Mouse (Mus musculus): Measurements from ENCODE around the gene Spata32. TPM values are rescaled to one million over a fixed set of nuclear protein-coding genes. Genes with fewer than 3 reads are reported as not detected.

Gene Spata32
- not detected for total RNA-seq (2021)
- long read RNA-seq, experiment 1 = 0 reads
- long read RNA-seq, experiment 2 = 0 reads

DNA sequence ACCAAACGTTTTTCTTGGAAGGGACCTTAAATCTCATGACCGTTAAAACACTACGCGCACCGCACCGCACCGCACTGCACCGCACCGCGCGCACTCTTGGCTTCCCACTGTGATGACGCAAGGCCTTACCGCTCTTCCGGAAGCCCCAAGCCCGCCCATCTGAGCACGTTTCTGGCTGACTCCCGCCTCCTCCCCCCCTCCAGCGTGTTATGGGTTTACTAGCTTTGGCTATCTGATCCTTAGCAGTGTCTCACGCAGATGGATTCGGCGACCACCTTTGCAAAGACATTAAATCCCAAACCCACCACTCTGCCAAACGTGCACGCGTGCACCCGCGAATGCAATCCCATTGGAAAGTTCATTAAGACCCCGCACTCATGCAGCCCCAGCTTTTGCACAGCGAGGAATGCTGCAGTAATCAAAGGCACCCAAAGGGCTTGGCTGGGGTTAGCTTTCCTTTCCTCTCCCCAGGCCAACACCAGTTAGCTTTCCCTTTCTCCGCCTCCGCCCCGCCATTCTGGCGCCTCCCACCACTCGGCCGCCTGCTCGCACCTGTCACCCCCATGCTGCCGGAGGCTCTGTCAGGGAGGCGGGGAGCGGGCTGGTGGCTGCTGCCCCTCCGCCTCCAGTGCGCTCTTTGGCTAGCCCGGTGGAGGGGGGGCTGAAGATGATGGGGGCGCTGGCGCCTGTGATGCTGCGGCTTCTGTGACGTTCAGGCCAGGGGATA lies at the start of gene Spata32:
Gene Spata32, minus strand, starts transcription at position 643 of the 727 bp plus-strand sequence.
- intact Hi-C loops (cut with DNase I) = no loop called here
- DNase-seq = peak in 1 of 2 experiments; percentile 26

DNA sequence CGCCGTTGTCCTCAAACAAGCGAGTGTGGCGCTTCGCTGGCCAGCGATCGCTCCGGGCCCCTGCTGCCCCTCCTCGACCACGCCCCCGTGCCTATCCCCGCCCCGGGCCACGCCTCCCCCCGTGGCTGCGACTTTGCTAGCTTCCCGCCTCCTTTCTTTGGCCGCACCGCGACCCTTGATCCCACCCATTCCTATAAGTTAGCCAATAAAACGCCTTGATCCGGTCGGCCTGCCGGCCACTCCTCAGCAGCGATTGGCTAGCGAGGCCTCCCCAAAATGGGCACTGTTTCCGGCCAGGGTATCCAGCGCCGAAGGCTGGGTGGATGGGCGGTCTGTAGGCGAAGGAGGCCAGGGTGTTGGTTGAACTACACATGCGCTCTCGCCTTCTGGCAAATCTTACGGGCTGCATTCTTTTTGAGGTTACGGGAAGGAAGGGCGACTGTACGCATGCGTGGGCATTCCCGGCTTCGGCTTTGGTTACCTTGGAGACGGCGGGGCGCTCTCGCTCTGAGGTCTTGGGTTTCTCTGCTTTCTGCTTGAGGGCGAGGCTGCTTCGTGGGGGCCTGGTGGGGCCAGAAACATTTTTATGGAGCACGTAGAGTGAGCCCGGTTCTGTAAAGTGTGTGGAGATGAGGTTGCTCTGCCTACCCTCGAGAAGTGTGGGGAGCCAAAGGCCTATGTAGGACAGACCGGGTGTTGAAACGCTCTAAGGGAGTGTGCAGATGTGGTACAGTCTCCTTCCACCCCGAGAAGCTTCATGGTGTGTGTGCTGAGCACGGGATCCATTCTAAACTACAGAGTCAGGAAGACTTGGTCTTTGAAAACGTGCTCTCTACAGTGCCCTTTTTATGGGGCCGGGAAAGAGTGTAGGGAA lies 49.4 kb upstream of the Spata32 start, which contains the start of gene Map3k14:
Gene Map3k14, minus strand, starts transcription at position 127 of the 874 bp plus-strand sequence.
- DNase-seq = peak; percentile 99 to 100
- intact Hi-C loops (cut with DNase I) = loop anchor here (2.0 kb wide), 1 partner anchor 35 kb away; no protein-coding TSS in a partner anchor

DNA sequence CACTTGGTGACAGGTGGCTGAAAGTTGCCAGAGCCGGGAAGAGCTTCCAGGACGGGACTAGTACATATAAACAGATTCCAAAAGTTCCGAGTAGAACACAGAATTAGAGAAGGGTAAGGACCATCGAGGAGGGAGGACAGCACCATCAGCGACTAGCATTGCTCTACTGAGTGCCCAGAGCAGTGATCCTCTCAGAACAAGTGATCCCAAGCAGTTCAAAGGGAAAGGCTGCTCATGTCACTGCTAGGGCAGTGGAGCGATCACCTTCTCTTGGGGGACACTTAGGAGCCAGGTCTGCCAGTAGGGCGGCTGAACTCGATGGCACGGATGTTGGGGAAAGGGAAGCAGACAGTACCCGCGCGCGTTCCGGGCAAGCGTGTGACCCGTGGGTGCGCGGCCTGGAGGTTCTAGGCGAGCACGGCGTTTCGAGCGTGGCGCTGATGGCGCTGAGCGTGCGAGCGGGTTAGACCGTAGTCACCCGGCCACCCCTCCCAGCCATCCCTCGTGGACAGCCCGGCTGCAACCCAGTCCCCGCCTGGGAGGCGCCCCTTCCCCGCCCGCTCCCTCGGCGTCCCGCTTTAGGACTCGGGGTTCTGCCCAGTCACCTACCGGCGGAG lies 48.6 kb upstream of the Spata32 start:
- intact Hi-C loops (cut with DNase I) = no loop called here
- DNase-seq = no peak

DNA sequence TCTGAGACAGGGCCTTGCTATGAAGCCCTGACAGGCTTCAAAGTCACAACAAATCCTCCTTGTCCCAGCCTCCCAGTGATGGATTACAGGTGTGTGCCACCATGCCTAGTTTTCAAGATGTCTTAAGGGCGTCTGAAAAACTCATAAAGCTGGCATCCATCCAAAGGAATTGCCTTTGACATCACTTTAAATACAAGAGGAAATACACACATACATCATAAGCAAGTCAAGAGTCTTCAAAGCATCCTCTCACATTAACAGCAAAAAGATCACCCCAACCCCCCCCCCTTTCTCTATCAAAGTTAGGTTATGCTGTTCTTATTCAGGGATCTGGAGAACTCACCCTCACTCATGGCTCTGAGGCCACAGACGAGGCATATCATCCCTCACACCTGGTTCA lies 47.6 kb upstream of the Spata32 start:
- intact Hi-C loops (cut with DNase I) = no loop called here
- no peak for DNase-seq

DNA sequence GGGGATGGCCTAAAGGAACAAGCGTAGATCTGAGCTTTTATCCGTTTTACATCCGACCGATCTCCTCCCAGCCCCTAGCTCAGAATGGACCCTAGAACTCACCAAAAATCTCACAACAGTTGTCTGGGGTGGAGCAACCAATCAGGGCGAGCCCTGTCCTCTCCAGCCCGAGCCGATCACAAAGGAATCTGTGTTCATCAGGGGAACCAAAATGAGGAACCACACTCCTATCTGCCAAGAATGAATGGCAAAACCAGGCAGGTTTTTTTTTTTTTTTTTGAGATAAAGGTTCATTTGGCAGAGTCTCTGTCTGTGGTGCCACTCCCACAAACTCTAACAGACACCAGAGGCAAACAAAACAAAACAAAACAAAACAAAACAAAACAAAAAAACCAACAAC lies 47.0 kb upstream of the Spata32 start:
- no peak for DNase-seq
- intact Hi-C loops (cut with DNase I) = no loop called here

DNA sequence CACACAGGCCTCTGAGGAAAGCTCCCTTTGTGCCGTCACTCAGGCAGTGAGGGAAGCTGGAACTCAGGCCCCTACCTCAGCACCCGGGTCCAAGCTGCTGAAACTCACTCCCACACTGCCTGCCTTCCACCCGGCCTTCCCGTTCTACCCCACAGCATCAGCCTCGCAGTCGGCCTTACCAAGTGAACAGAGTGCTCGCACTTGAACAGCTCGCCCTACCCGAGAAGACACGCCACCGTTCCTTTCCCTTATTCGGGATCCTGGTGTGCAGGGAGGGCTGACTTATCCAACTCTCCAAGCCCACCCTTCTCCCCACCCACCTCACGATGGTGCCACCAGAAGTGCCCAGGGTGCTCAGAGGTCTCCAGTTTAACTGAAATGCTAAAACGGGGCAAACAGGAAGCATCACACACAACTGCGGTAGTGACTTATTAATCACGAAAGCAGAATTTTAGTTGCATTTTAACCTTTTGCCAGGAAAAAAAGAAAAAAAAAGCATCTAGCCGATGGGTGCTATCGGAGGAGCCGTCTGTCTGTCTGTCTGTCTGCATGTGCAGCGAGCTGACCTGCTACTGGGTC lies 46.3 kb upstream of the Spata32 start:
- intact Hi-C loops (cut with DNase I) = no loop called here

DNA sequence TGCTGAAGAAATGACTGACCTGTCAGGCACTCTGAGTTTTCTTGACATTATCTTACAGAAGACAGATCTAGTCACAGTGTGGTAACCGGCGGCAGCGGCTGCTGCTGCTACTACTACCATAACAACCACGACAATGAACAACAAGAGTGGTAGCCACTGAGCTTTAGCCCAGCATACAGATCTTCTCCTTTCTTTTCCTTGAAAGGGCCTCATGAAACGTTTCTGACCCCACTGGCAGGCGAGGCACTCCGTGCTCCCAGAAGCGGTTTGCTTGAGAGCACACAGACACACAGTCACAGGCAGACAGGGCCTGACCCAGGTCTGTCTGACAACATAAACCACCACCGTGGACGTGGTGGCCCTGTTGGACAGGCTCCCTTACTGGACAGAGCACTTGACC lies 45.3 kb upstream of the Spata32 start:
- intact Hi-C loops (cut with DNase I) = no loop called here

More for the DNA sequence above, 46.3 kb upstream of the Spata32 start:
- no peak for DNase-seq

DNA sequence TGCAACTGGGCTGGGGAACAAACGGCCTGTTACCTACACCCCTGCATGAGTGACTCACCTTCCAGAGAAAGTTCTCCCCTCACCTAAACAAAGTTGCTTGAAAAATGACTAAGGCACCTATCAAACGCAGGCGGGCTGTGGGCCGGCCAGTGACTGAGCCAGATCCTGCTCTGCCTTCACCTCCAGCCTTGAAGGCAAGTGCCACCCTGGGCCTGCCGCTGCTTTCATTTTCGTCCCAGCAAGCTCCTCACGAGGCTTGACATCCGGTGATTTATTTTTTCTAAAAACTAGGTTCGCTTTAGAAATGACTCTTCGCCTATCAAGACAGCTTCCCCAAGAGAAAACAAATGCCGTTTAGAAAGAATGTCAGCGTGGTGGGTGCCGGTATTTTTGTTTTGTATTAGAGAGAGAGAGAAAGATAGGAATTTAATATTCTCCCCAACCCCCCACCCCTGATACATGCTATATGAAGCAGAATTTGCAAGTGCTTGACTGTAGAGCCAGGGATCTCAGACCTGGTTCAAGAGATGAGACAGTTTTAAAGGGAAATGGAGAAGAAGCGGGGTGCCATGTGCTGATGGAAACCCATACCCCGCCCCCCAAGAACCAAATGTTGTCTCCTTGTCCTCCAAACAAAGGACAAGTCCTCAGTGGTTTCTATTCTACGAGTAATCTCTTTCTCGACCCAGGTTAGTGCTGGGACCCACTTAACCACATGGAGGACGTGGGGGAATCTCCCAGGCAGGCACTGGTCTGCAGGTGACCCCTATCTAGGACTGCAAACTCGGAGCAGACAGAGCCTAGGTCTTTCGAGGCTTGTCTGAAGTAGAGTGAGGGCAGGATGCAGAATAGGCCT lies 44.4 kb upstream of the Spata32 start:
- intact Hi-C loops (cut with DNase I) = no loop called here
- no peak for DNase-seq

More for the DNA sequence above, 45.3 kb upstream of the Spata32 start:
- no peak for DNase-seq

DNA sequence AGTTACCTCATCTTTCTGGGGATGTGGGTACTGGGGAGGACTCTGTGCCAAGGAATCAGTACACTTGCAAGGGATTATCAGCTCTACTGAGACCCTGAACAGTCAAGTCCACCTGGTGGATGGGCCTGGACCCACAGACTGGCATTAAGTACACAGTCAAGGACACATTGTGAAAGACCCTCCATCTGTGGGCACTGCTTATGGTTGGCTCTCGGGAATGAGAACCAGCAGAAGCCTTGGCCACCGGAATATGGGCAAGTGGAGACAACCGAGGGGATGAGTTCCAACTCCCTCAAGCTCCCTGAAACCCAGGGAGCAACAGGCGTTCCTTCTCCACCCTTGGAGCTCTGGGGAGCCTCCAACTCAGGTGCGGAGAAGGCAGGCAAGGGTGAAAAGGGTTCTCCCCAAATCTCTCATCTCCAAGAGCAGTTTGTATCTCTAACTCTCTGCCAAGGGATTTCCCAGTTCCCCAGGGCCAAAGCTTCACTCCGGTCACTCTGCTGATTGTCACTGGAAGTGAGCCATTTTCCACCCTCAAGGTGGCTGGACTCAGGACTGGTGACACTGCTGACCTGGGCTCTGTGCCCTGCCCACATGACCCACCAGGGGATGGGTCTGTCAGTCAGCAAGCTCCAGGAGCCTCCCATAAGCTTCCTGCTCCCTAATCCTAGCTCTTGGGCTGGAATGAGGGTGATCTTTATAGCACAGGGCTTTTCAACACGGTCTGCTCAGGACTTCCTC lies 43.6 kb upstream of the Spata32 start:
- intact Hi-C loops (cut with DNase I) = no loop called here
- peak in 1 of 2 experiments; percentile 49 for DNase-seq

DNA sequence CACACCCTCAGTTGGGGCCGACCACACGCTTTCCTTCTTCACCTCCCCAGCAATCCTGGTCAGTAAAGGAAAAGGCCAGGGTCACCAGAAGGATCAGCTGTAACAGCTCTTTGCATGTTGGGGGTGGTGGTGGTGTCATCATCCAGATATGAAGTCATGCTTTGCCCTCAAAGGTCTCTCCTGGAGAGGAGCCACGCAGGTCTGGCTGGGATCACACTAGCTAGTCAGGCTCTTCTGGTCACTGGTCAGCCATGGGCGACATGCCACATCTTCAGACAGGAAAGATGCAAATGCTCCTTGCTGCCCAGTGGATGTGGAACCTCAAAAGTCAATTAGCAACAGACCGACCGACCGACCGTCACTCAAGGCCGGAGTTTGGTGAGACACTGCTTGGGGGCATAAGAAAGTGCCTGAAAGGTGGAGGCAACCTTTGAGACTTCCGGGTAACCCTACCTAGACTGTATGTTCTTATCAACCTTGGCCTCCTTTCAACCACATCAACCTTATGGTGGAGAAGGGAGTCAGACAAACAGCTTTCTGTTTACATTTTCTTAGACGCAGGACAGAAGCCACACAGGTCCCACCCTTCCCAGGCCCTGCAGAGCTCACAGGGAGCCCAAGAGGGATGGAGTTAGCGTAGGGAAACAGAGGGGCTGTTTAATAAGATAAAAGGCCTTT lies 42.4 kb upstream of the Spata32 start:
- no peak for DNase-seq
- intact Hi-C loops (cut with DNase I) = no loop called here

DNA sequence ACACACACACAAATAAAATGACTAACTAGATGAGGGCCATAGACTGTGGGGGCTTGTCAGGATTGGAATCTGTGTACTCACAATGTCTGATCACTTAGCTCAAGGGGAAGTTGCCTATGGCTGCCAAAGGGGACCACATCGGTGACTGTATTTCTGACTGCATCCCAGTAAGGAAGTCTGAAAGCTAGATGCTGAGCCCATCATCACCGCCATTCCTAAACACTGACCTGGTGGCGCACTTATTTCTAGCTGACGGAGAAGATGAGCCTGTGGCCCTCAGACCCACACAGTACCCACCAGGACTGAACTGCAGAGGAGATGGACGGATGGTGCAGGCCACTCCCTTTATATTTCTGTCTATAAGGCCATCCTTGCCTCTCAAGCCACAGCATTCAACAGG lies 41.8 kb upstream of the Spata32 start:
- intact Hi-C loops (cut with DNase I) = no loop called here
- no peak for DNase-seq

DNA sequence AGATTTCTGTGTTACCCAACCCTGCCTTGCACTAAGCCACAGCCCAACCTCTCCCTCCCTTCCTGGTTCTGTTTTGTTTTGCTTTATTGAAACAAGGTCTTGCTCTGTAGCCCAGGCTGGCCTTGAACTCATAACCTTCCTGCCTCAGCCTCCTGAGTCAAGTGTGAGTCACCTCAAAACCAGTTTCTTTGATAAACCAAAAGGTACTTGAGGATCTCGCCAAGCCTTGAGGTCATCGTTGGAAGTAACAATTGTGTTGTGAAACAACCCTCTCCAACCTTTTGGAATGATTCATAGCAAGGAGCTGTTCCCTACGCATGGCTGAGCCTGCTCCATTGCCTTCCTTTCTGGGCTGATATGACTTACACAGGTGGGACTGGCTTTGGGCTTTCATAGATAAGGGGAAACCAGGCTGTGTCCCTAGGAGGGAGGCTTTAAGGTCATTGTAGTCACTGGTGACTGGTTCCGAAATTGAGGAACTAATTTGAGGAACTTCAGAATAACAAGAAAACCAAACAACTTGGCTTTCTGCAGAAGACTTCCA lies 39.8 kb upstream of the Spata32 start:
- intact Hi-C loops (cut with DNase I) = no loop called here
- DNase-seq = no peak

DNA sequence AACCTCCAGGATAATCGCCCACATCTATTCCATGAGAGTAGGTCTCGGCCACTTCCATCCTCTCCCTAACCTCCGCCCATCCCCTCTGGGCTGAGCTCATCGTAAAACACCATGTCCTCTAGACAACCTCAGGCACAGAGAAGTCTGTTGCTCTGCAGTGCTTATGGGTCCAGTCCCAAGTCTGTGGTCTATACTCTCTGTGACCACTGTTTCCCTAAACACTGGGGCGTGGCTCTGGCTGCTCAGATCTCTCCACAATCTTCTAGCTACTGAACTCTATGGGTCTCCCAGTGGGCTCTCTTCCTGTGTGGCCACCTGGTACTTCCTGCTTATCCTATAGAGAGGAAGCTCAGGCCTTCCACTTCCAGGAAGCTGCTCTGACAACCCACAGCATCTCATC lies 35.4 kb upstream of the Spata32 start:
- intact Hi-C loops (cut with DNase I) = no loop called here
- no peak for DNase-seq

DNA sequence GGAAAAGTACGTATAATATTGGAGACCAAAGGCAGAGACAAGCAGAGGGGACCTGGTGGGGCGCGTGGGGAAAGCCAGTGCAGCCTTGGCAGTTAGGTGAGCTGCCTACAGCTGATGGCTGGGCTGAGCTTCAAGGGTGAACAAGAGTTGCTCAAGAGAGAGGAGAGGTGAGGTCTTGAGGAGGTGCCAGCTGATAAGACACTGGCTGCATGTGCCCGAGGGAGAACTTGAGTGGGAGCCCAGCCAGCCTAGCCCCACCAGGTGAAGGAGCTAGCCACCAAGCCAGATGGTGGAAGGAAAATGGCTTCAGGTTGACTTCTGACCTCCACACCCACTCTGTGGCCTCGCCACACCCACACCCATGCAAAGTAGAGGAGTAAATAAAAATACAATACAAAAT lies 34.1 kb upstream of the Spata32 start:
- intact Hi-C loops (cut with DNase I) = no loop called here
- DNase-seq = no peak

DNA sequence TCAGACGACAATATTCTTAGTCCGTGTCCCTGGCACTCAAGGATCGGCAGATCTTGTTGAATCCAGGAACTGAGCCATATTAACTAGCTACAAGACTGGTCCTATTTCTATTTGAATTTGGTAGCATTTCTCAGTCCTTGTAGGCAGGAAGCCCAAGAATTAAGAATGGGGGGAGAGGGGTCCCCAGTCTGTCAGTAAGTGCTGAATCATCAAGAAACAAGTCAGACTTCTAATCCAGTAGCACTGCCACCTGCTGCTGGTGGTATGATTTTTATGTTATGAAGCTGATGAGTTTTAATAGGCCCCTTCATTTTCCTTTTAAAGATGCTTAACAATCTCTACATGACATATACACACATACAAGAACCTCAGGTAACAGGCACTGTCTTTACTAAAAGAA lies 32.1 kb upstream of the Spata32 start:
- intact Hi-C loops (cut with DNase I) = no loop called here
- DNase-seq = no peak

DNA sequence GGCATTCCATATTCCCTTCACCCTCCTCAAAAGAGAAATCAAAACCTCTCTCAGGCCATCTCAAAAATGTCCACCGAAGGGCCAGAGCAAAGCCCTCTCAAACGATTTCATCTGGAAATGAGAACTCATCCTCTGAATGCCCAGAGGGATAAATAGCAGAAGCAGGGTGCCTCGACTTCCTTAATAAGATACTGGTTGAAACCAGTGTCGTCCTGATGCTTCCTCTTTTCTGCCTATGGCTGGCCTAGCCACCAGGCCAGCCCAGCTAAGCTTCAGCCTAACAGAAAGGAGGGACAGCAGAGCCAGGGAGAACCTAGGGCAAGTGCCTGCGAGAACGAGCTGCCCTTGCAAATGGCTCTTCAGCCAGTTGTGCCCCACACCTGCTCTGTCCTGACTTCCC lies 31.3 kb upstream of the Spata32 start:
- DNase-seq = no peak
- intact Hi-C loops (cut with DNase I) = no loop called here

DNA sequence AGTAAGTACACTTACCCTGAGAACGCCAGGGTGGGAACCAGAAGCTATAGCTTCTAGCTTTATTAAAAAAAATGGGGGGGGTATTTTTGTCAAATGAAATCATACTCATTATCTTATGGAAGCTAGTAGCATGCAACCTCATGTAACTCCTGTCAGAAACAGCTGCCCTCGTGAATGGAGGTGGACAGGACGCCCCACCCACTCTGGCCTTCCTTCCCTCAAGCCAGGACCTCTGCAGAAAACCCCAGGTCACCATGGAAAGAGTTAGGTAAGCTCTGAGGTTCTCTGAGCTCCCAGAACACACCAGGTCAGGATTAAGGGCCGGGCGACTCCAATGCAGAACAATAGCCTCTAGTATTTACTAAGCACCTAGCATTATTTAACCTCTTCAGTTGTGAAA lies 30.6 kb upstream of the Spata32 start:
- DNase-seq = no peak
- intact Hi-C loops (cut with DNase I) = no loop called here

DNA sequence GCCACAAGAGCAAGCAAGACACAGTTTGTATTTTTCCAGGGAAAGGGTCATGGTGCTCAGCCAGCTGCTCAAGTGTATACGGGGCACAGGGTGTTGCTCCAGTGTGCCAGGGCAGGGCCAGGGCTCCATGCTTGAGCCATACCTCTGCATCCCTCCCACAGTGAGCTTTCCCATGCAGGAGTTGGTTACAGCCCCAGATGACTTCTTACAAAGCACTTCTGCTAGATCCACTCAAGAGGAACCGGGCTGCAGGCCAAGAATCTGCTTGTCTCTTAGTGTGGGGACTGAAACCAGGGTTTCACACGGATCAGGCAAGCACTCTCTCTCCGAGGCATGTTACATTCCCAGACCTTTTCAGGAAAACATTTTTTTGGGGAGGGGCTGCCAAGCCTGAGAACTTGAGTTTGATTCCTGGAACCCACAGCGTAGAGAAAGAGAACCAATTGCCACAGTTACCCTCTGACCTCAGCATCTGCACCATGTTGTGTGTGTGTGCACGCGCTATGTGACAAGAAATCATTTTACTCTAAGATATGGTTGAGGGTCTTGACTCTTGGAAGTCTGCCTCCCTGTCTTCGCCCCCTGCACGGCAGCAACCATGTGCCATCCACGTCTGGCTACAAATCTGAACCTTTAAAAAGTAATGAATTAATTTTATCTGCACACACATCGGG lies 29.4 kb upstream of the Spata32 start:
- intact Hi-C loops (cut with DNase I) = no loop called here
- DNase-seq = peak; percentile 70 to 73
